Mouse (Mus musculus) liver, embryonic 13.5 days (tissue): ENCODE results near the gene Serpina1d. TPM values are rescaled to one million over a fixed set of nuclear protein-coding genes. Genes with fewer than 3 reads are reported as not detected.
"Not testable (repeated sequence)": the region's sequence is repeated elsewhere in the genome, so short reads cannot be mapped to it uniquely, and the experiment has no call there.

Experiments
- ATAC-seq: fragments of 200-750 bp; cut with Nextera tagmentation; 2 replicates; pipeline ENCODE4 v1.8.0; 2017; ENCODE audit warnings: low read depth, mild to moderate bottlenecking, moderate number of reproducible peaks, moderate library complexity
- DNase-seq: peaks from one replicate; pipeline ENCODE4 v3.0.0; 2022
- H3K27ac ChIP-seq: fragments of 300-500 bp; sonication (generic); 2 replicates; pipeline ENCODE4 v1.5.1; 2015; ENCODE audit warnings: moderate library complexity, mild to moderate bottlenecking, inconsistent platforms
- H3K27me3 ChIP-seq: fragments of 300-500 bp; sonication (generic); 2 replicates; pipeline ENCODE4 v1.6.1; 2015; ENCODE audit warnings: mild to moderate bottlenecking, inconsistent platforms
- H3K36me3 ChIP-seq: fragments of 300-500 bp; sonication (generic); 2 replicates; pipeline ENCODE4 v1.6.1; 2015; ENCODE audit warnings: mild to moderate bottlenecking, inconsistent platforms
- H3K4me1 ChIP-seq: fragments of 300-500 bp; sonication (generic); replicated peaks from 2 replicates; pipeline ENCODE4 v1.6.1; 2015; ENCODE audit warnings: inconsistent platforms
- H3K4me2 ChIP-seq: fragments of 300-500 bp; sonication (generic); 2 replicates; pipeline ENCODE4 v1.6.1; 2015; ENCODE audit warnings: inconsistent platforms, mild to moderate bottlenecking, moderate library complexity
- H3K4me3 ChIP-seq: fragments of 300-500 bp; sonication (generic); replicated peaks from 2 replicates; pipeline ENCODE4 v1.5.1; 2015; ENCODE audit warnings: mild to moderate bottlenecking, inconsistent platforms
- H3K9ac ChIP-seq: fragments of 300-500 bp; sonication (generic); 2 replicates; pipeline ENCODE4 v1.6.1; 2015; ENCODE audit warnings: mild to moderate bottlenecking, inconsistent platforms
- H3K9me3 ChIP-seq: fragments of 300-500 bp; sonication (generic); replicated peaks from 2 replicates; pipeline ENCODE4 v1.6.1; 2016; ENCODE audit warnings: inconsistent platforms
- WGBS: fragments of 180-500 bp; shearing (Covaris S2); methylation state at CpG from one replicate; pipeline ENCODE4 v1.1.7; 2015; ENCODE audit not compliant: insufficient replicate concordance; 5-methylcytosine and 5-hydroxymethylcytosine counted together
- polyA plus RNA-seq: library from polyadenylated mRNA; unstranded; fragments of >200 nt; fragmentation: Nextera tagmentation; extraction: Ambion mirVana; gene quantifications from 2 replicates; pipeline ENCODE4 v1.2.1, GENCODE M21; 2015

The Serpina1d gene
- polyA plus RNA-seq = 113 and 126 TPM in 2 replicates

DNA sequence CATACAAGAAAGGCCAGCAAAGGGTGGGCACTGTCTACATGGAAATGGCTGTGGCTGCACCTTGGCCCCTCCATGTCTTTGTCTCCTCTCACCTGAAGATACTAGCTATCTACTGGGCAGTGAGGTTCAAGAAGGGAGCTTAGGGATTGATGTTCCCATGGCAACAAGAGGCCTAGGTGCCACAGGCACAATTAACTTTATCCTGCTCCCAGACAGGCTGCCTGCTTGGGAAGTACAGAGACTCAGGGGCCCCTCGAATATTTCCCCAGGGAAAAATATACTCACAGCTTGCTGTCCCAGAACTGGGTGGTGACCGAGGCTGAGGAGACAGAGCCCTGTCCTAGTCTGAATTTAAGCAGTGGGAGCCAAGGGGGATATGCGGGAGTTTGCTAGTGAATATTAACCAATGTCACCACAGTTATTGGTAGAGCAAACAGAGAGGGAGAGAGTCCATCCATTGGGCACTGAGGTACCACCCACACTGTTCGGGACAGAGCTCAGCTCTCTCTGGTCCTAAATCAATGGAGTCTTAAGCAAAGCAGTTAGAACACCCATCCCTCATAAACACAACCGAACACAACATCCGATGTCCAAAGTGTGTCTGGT, at the start of gene Serpina1d:
TSS of gene Serpina1d (minus strand) at position 347 of the 606 bp plus-strand sequence.
- not testable (repeated sequence) for H3K4me1 ChIP-seq, H3K27me3 ChIP-seq, H3K9me3 ChIP-seq, H3K9ac ChIP-seq, H3K36me3 ChIP-seq, H3K27ac ChIP-seq, DNase-seq
- peak; percentile 36; the same call in 1 of the 2 replicates for ATAC-seq
- H3K4me3 ChIP-seq = peak within 1 kb of the TSS; percentile 22; the same call in 1 of the 2 replicates
- H3K4me2 ChIP-seq = 0 out of 2 replicates have a peak within 1 kb of the TSS, but pooled peaks have one; percentile 26
- 51% methylated on average over 6 of the region's 6 CpGs for WGBS

DNA sequence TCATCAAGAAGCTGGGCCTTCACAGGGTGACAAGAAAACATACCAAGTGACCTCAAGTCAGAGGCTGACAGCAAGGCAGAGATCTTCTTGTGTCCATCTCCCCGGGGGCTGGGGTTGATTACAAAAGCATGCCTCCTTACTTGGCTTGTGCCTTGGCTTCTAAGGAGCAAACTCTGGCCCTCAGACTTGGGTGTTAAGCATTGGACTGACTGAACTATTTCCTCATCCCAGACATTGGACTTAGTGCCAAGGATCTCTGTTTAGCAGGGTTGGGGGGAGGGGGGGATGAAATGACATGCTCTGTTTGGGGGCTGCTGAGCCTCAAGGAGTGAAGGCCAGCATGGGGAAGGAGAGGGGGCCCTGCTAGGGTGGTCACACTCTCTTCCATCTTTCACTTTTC, 2.8 kb downstream of the Serpina1d start:
- H3K36me3 ChIP-seq, DNase-seq, H3K27me3 ChIP-seq, H3K4me2 ChIP-seq, H3K27ac ChIP-seq, H3K4me1 ChIP-seq, ATAC-seq, H3K9ac ChIP-seq, H3K9me3 ChIP-seq, H3K4me3 ChIP-seq: not testable (repeated sequence)
- WGBS = 65% methylated on average over 1 of the region's 1 CpGs

DNA sequence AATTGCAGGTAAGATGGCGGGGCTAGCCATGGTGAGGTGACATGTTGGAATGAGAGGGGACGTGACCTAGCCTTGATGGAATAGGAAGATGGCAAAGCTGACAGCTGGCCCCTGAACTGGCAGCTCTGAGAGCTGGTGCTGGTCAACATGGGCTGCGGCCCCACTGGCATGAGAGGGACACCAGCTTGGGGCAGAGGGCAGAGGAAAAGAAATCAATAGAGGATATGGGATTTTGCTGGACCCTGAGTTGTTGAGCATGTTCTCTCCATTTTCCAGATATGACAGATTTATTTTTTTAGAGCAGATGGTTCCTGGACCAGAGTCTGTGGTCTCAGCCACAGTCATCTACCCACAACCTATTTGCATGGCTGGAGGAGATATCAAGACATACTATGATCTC, 10.3 kb downstream of the Serpina1d start:
- WGBS = 60% methylated on average over 3 of the region's 3 CpGs
- H3K27me3 ChIP-seq, H3K27ac ChIP-seq, ATAC-seq, DNase-seq, H3K9me3 ChIP-seq, H3K4me3 ChIP-seq, H3K36me3 ChIP-seq, H3K9ac ChIP-seq, H3K4me1 ChIP-seq, H3K4me2 ChIP-seq: not testable (repeated sequence)

DNA sequence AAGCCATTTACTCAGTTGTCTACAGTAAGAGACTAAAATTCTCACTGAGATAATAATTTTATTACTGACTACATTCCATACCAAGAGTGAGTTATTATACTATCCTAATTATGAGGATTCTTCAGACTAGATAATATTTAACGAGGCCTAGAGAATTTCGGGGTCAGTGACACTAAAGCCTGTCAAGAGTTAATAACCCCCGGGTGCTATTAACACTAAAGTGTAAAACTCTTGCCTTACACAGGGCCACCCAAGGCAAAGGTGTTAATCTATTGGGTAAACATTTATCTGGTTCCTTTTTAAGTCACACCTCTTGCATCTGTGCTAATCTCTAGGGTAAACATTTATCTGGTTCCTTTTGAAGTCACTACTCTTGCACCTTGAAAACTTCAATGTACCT, 13.1 kb downstream of the Serpina1d start:
- H3K4me3 ChIP-seq, H3K4me1 ChIP-seq, H3K9me3 ChIP-seq, H3K36me3 ChIP-seq, H3K27me3 ChIP-seq, ATAC-seq, H3K9ac ChIP-seq, H3K27ac ChIP-seq, DNase-seq, H3K4me2 ChIP-seq: not testable (repeated sequence)
- WGBS = 63% methylated on average over 3 of the region's 3 CpGs

DNA sequence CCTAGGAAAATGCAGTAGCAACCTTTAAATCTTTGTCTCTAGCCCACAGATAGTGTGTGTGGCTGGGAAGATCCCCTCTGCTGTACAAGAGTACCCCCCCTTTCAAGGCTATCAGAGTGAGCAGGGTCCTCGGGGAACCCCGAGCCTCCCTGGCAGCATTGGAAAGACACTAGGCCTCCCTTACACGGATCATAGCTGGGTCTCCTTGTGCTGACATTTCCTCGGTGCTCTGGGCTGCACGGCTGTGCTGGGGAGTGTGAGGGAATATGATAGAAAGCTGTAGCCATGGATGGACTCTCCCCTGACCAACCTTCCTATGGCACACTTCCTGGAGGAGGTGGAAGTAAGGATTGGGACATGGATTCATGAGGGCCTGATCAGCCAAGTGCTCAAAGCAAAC, 27.4 kb downstream of the Serpina1d start:
- not testable (repeated sequence) for H3K4me1 ChIP-seq, ATAC-seq, H3K9me3 ChIP-seq, H3K4me2 ChIP-seq, H3K36me3 ChIP-seq, H3K4me3 ChIP-seq, H3K27me3 ChIP-seq, H3K9ac ChIP-seq, DNase-seq, H3K27ac ChIP-seq
- WGBS = 70% methylated on average over 5 of the region's 5 CpGs

DNA sequence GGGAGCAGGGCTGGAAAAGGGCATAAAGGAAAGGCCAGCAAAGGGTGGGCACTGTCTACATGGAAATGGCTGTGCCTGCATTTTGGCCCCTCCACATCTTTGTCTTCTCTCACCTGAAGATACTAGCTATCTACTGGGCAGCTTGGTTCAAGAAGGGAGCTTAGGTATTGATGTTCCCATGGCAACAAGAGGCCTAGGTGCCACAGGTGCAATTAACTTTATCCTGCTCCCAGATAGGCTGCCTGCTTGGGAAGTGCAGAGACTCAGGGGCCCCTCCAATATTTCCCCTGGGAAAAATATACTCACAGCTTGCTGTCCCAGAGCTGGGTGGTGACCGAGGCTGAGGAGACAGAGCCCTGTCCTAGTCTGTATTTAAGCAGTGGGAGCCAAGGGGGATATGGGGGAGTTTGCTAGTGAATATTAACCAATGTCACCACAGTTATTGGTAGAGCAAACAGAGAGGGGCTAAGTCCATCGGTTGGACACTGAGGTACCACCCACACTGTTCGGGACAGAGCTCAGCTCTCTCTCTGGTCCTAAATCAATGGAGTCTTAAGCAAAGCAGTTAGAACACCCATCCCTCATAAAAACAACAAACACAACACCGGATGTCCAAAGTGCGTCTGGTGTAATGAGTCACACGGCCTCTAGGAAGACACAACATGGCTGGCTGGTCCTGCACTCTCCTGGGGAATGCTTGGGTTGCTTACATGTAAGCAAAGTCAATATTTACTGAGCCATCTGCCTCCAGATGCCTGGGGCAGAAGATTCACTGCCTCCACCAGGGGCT, 35.4 kb downstream of the Serpina1d start:
- DNase-seq, H3K27me3 ChIP-seq, H3K9ac ChIP-seq, H3K36me3 ChIP-seq, H3K4me1 ChIP-seq, H3K9me3 ChIP-seq: not testable (repeated sequence)
- 53% methylated on average over 6 of the region's 6 CpGs for WGBS
- Histone ChIP-seq H3K4me2 (0 out of 2 replicates have a peak overlapping the region, but pooled peaks have one; percentile 8), H3K27ac (peak overlapping the region; percentile 39; the same call in 1 of the 2 replicates), H3K4me3 (peak overlapping the region; percentile 48)
- peak; percentile 72 for ATAC-seq

DNA sequence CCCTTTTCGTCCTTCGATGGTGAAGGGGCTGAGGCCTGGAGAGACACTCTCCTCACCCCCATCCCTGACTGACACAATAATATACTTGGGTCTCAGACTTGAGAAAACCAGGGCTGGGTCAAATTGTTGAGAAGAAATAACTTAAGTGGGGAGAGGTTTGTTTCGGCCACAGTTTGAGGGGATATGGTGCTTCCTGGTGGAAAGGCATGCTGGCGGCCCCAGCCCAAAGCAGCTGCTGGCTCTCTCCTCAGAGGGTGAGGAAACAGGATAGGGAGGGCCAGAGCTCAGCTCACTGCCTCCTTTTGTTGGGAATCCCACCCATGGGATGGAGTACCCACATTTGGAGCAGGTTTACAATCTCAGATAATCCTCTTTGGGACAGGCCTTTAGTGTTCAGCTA, 37.8 kb downstream of the Serpina1d start:
- H3K27ac ChIP-seq, H3K36me3 ChIP-seq, DNase-seq, H3K27me3 ChIP-seq, ATAC-seq, H3K9me3 ChIP-seq, H3K4me1 ChIP-seq, H3K9ac ChIP-seq: not testable (repeated sequence)
- Histone ChIP-seq H3K4me3 (peak overlapping the region; percentile 8; the same call in 1 of the 2 replicates), H3K4me2 (peak overlapping the region; percentile 47)
- 55% methylated on average over 4 of the region's 4 CpGs for WGBS

DNA sequence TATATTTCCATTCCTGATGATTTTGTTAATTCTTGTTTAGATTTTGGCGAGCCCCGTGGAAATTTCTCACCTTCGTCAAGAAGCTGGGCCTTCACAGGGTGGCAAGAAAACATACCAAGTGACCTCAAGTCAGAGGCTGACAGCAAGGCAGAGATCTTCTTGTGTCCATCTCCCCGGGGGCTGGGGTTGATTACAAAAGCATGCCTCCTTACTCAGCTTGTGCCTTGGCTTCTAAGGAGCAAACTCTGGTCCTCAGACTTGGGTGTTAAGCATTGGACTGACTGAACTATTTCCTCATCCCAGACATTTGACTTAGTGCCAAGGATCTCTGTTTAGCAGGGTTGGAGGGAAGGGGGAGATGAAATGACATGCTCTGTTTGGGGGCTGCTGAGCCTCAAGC, 38.3 kb downstream of the Serpina1d start:
- H3K9ac ChIP-seq = not testable (repeated sequence)
- H3K4me3 ChIP-seq = 0 out of 2 replicates have a peak overlapping the region, but pooled peaks have one; percentile 8

More for the DNA sequence above, 38.3 kb downstream of the Serpina1d start:
- DNase-seq, H3K36me3 ChIP-seq, H3K27ac ChIP-seq, H3K9me3 ChIP-seq, H3K27me3 ChIP-seq, H3K4me1 ChIP-seq, ATAC-seq: not testable (repeated sequence)
- 55% methylated on average over 4 of the region's 4 CpGs for WGBS
- H3K4me2 ChIP-seq = peak overlapping the region; percentile 47

Other genes with a start within 250 kb of the Serpina1d start
- gene Ppp4r4, start 241.3 kb downstream of the Serpina1d start, polyA plus RNA-seq = 1.1 and 1.4 TPM in 2 replicates
- gene Serpina10, start 142.1 kb downstream of the Serpina1d start, polyA plus RNA-seq = 31.6 and 35.6 TPM in 2 replicates
- gene Serpina6, start 116.4 kb downstream of the Serpina1d start, polyA plus RNA-seq = 1,289 and 1,494 TPM in 2 replicates
- 0.08 and 0.10 TPM in 2 replicates for gene Serpina16, start 97.5 kb downstream of the Serpina1d start, polyA plus RNA-seq
- gene Serpina1f, start 78.1 kb downstream of the Serpina1d start, polyA plus RNA-seq = 0.07 and 0.12 TPM in 2 replicates
- gene Serpina1b, start 56.8 kb upstream of the Serpina1d start, polyA plus RNA-seq = 465 and 505 TPM in 2 replicates
- gene Serpina1a, start 90.0 kb upstream of the Serpina1d start, polyA plus RNA-seq = 280 and 331 TPM in 2 replicates
- 90.8 and 93.1 TPM in 2 replicates for gene Serpina1c, start 131.3 kb upstream of the Serpina1d start, polyA plus RNA-seq
- 82.4 and 89.4 TPM in 2 replicates for gene Serpina1e, start 185.4 kb upstream of the Serpina1d start, polyA plus RNA-seq
- gene Serpina11, start 216.4 kb upstream of the Serpina1d start, polyA plus RNA-seq = 5.0 and 5.4 TPM in 2 replicates
- gene Serpina9, start 240.2 kb upstream of the Serpina1d start, polyA plus RNA-seq = not detected in 2 replicates